Mouse (Mus musculus) hindbrain, embryonic 11.5 days (tissue): Measurements from ENCODE around the gene Fli1. TPM values are rescaled to one million over a fixed set of nuclear protein-coding genes. Genes with fewer than 3 reads are reported as not detected.

Source experiments
- ATAC-seq: fragments of 200-750 bp; cut with Nextera tagmentation; 2 replicates; pipeline ENCODE4 v1.8.0; 2017; ENCODE audit warnings: mild to moderate bottlenecking, moderate TSS enrichment, moderate library complexity; ENCODE audit not compliant: low FRiP score
- DNase-seq: peaks from one replicate; pipeline ENCODE4 v3.0.0-alpha.2; 2015; ENCODE audit warnings: low spot score
- H3K27ac ChIP-seq: fragments of 300-500 bp; sonication (generic); 2 replicates; pipeline ENCODE4 v1.5.1; 2014; ENCODE audit warnings: mild to moderate bottlenecking, low read depth, low read length
- H3K27me3 ChIP-seq: fragments of 300-500 bp; sonication (generic); 2 replicates; pipeline ENCODE4 v1.6.1; 2014; ENCODE audit warnings: mild to moderate bottlenecking, low read length, moderate library complexity, mixed read lengths; ENCODE audit not compliant: control insufficient read depth, insufficient read depth
- H3K36me3 ChIP-seq: fragments of 300-500 bp; sonication (generic); 2 replicates; pipeline ENCODE4 v1.6.1; 2014; ENCODE audit warnings: mild to moderate bottlenecking, low read length, moderate library complexity, mixed read lengths; ENCODE audit not compliant: control insufficient read depth, insufficient read depth
- H3K4me1 ChIP-seq: fragments of 300-500 bp; sonication (generic); replicated peaks from 2 replicates; pipeline ENCODE4 v1.6.1; 2014; ENCODE audit warnings: low read length, mixed read lengths; ENCODE audit not compliant: control insufficient read depth, insufficient read depth
- H3K4me2 ChIP-seq: fragments of 300-500 bp; sonication (generic); replicated peaks from 2 replicates; pipeline ENCODE4 v1.6.1; 2014; ENCODE audit warnings: mild to moderate bottlenecking, low read depth, low read length
- H3K4me3 ChIP-seq: fragments of 300-500 bp; sonication (generic); 2 replicates; pipeline ENCODE4 v1.5.1; 2014; ENCODE audit warnings: low read depth, low read length
- H3K9ac ChIP-seq: fragments of 300-500 bp; sonication (generic); 2 replicates; pipeline ENCODE4 v1.6.1; 2014; ENCODE audit warnings: low read depth, low read length
- H3K9me3 ChIP-seq: fragments of 300-500 bp; sonication (generic); 2 replicates; pipeline ENCODE4 v1.6.1; 2016; ENCODE audit warnings: low read length; ENCODE audit not compliant: control insufficient read depth
- WGBS: fragments of 180-500 bp; shearing (Covaris S2); extraction: QIAGEN DNeasy Blood & Tissue Kit; methylation state at CpG from one replicate; pipeline ENCODE4 v1.1.7; 2014; 5-methylcytosine and 5-hydroxymethylcytosine counted together
- polyA plus RNA-seq: library from polyadenylated mRNA; unstranded; fragments of >200 nt; fragmentation: Nextera tagmentation; extraction: Ambion mirVana; gene quantifications from 2 replicates; pipeline ENCODE4 v1.2.1, GENCODE M21; 2014

The Fli1 gene
- polyA plus RNA-seq, 1 experiment from 2014 or later = 22.2 TPM

DNA sequence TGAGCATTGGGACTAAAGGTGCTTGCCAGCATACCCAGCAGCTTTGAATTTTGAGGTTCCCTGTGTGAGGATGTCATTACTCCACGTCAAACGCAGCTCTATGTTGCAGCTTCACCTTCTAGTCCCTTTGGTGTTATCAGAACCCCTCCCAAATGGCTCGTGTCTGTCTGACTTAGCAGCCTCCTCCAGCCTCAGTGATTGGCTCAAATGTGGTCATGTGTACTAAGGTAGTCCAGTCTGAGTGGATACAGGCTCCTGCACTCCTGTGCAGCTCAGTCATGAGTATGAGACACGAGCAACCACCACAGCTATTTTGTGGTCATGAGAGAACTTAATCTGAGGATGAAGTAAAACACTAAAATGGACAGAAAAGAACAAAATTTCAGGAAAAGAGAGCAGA, 31.0 kb upstream of the Fli1 start:
- 72% methylated on average over 4 of the region's 4 CpGs for WGBS
- Histone ChIP-seq H3K4me2 (no peak overlapping the region), H3K4me1 (no peaks in the 10 kb centered on the region), H3K9me3 (no peaks in the 10 kb centered on the region), H3K27me3 (no peaks in the 10 kb centered on the region), H3K4me3 (no peak overlapping the region), H3K36me3 (no peaks in the 10 kb centered on the region), H3K27ac (no peak overlapping the region), H3K9ac (no peak overlapping the region)
- ATAC-seq (no peak), DNase-seq (no peak)

DNA sequence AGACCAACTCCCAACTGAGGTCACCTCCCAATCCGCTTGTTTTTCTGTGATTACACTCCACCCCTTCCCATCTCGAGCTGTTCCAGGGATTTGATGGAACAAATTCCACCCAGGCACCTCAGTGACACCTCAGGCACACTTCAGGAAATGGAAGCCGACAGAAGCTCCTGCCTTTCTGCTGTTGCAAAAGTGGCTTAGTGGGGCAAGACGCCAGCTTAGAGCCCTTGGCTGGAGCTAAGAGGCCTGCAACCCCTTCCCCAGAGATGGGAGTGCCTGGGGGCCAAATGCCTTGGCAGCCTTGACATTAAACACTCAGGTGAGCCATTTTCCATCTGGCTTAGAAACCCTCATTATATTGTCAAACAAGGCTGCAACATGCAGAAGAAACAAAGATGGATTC, 29.0 kb upstream of the Fli1 start:
- Histone ChIP-seq H3K4me2 (no peak overlapping the region), H3K27me3 (no peaks in the 10 kb centered on the region), H3K27ac (no peak overlapping the region), H3K36me3 (no peaks in the 10 kb centered on the region), H3K9ac (no peak overlapping the region), H3K4me1 (no peaks in the 10 kb centered on the region), H3K9me3 (no peaks in the 10 kb centered on the region), H3K4me3 (no peak overlapping the region)
- no peak for DNase-seq
- ATAC-seq = no peak
- WGBS = 58% methylated on average over 4 of the region's 4 CpGs

DNA sequence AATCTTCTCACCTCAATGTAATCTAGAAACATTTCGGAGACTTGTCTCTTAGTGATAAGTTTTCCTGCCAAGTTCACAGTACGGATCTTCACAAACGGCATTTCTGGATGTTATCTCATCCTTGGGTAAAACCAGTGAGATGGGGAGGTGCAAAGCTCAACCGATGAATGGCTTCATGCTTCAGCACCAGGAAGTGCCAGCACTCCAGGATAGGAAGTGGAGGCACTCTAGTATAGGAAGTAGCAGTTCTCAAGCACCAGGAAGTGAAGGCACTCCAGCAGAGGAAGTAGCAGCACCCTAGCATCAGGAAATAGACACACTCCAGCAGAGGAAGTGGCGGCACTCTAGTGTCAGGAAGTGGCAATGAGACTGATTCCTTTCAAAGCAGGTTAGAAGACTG, 27.9 kb upstream of the Fli1 start:
- Histone ChIP-seq H3K4me1 (no peaks in the 10 kb centered on the region), H3K27me3 (no peaks in the 10 kb centered on the region), H3K36me3 (no peaks in the 10 kb centered on the region), H3K27ac (no peak overlapping the region), H3K9me3 (no peaks in the 10 kb centered on the region), H3K4me3 (no peak overlapping the region), H3K9ac (no peak overlapping the region), H3K4me2 (no peak overlapping the region)
- WGBS = 93% methylated on average over 5 of the region's 5 CpGs
- ATAC-seq (no peak), DNase-seq (no peak)

DNA sequence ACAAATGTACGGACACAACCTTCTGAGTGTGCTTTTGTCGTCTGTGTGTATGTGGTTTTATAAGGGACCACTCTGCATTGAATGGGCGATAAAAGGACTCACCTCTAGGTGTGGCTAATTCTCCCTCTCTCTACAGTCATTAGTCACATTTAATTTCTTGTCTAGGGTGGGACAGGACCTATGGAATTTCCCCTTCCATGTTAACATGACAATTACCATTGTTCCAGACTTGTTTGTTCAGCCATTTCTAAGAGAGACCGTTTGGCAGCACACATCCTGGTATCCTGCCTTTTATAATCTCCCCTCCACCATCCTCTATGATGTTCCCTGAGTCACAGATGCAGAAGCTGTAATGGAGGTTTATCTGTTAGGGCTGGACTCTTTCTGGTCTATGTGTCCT, 26.6 kb upstream of the Fli1 start:
- no peaks in the 10 kb centered on the region for H3K9me3 ChIP-seq
- H3K27ac ChIP-seq = no peak overlapping the region
- no peak overlapping the region for H3K4me3 ChIP-seq
- ATAC-seq = no peak
- H3K4me1 ChIP-seq = no peaks in the 10 kb centered on the region
- WGBS = 78% methylated on average over 4 of the region's 4 CpGs
- no peak overlapping the region for H3K4me2 ChIP-seq
- no peak for DNase-seq
- H3K9ac ChIP-seq = no peak overlapping the region
- H3K27me3 ChIP-seq = no peaks in the 10 kb centered on the region
- no peaks in the 10 kb centered on the region for H3K36me3 ChIP-seq

DNA sequence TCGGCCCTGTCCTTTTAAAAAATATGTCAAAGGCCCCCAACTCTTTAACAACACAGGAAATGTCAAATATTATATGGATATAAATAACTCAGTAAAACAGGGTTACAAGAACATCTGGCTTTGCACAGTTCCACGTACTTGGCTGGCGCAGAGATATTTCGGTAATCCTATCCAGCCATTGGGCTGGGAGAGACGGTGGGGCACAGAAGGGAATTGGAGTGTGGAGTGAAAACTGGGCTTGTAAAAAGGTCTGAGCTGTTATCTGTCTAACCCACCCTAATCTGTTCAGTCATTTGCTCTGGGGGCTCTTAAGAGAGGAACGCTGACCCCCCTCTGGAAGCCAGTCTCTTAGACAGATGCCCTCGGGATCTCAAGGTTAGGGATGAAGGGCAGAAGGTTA, 24.9 kb upstream of the Fli1 start:
- Histone ChIP-seq H3K27ac (no peak overlapping the region), H3K9me3 (no peaks in the 10 kb centered on the region), H3K4me2 (no peak overlapping the region), H3K4me1 (no peaks in the 10 kb centered on the region), H3K36me3 (no peaks in the 10 kb centered on the region), H3K9ac (no peak overlapping the region), H3K27me3 (no peaks in the 10 kb centered on the region), H3K4me3 (no peak overlapping the region)
- no peak for DNase-seq
- WGBS = 63% methylated on average over 7 of the region's 7 CpGs
- ATAC-seq = no peak

DNA sequence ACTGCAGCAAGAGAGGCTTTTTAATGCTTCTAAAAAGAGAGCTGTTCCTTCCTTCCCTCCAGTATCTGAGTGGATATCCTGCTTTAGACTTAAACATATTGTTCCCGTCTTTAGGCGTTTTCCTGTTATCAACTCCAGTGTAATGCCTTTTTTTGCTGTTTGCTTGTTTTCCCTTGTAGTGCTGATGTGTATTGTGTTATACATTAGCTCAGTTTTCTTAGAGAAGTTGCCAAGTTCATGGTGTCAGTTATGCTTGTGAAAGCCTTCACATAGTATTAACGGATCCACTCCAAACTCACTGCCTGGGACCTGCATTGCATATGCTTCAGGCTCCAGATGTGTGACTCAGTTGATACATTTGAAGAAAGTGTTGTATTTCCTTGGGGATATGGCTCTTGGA, 22.6 kb upstream of the Fli1 start:
- DNase-seq (no peak), ATAC-seq (no peak)
- H3K4me1 ChIP-seq = no peaks in the 10 kb centered on the region
- no peaks in the 10 kb centered on the region for H3K27me3 ChIP-seq
- no peak overlapping the region for H3K4me3 ChIP-seq
- H3K36me3 ChIP-seq = no peaks in the 10 kb centered on the region
- WGBS = 84% methylated on average over 3 of the region's 3 CpGs
- H3K27ac ChIP-seq = no peak overlapping the region
- no peaks in the 10 kb centered on the region for H3K9me3 ChIP-seq
- H3K9ac ChIP-seq = no peak overlapping the region
- H3K4me2 ChIP-seq = no peak overlapping the region

DNA sequence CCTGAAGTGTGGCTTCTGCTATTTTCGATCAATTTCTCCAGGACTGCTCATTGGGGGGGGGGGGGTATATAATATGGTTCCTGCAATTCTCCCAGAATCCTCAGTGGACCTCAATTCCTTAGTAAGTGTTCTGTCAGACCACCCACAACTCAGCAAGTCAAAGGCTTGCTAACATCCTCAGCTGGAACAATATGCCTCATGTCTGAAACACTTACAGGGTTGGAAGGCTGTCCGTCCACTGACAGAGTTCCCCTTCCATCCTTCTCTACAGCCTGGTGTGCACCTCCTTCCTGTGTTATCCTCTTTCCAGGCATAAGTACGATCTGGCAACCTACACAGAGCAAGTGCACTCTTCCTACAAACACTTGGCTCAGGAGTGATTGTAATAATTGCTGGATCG, 20.2 kb upstream of the Fli1 start:
- DNase-seq = no peak
- WGBS = 78% methylated on average over 4 of the region's 4 CpGs
- H3K4me2 ChIP-seq = no peak overlapping the region

DNA sequence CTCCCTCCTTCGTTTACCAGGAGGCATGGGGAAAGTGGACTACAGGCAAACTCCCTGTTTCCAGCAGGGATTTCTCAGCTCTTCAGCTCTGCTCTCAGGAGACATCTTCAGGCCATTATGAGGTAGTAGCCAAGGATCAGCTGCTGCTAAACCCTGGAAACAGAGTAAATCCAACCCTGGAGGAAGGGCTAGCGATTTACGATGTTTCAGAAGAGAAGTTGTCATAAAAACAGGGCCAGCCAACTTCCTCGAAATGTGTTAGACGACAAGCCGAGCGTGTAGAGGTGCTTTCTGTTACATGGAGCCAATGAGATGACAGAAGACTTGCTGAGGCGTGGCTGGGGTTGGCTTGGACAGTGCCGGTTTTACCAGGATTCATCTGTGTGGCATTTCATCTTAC, 19.7 kb upstream of the Fli1 start:
- Histone ChIP-seq H3K27ac (no peak overlapping the region), H3K9me3 (no peaks in the 10 kb centered on the region), H3K36me3 (no peaks in the 10 kb centered on the region), H3K4me1 (no peaks in the 10 kb centered on the region), H3K9ac (no peak overlapping the region), H3K4me3 (no peak overlapping the region), H3K4me2 (no peak overlapping the region), H3K27me3 (no peaks in the 10 kb centered on the region)
- whole genome bisulfite sequencing = 58% methylated on average over 9 of the region's 9 CpGs
- no peak for DNase-seq
- ATAC-seq = no peak

More for the DNA sequence above, 20.2 kb upstream of the Fli1 start:
- Histone ChIP-seq H3K4me3 (no peak overlapping the region), H3K27me3 (no peaks in the 10 kb centered on the region), H3K27ac (no peak overlapping the region), H3K36me3 (no peaks in the 10 kb centered on the region), H3K4me1 (no peaks in the 10 kb centered on the region), H3K9ac (no peak overlapping the region), H3K9me3 (no peaks in the 10 kb centered on the region)
- ATAC-seq = no peak

DNA sequence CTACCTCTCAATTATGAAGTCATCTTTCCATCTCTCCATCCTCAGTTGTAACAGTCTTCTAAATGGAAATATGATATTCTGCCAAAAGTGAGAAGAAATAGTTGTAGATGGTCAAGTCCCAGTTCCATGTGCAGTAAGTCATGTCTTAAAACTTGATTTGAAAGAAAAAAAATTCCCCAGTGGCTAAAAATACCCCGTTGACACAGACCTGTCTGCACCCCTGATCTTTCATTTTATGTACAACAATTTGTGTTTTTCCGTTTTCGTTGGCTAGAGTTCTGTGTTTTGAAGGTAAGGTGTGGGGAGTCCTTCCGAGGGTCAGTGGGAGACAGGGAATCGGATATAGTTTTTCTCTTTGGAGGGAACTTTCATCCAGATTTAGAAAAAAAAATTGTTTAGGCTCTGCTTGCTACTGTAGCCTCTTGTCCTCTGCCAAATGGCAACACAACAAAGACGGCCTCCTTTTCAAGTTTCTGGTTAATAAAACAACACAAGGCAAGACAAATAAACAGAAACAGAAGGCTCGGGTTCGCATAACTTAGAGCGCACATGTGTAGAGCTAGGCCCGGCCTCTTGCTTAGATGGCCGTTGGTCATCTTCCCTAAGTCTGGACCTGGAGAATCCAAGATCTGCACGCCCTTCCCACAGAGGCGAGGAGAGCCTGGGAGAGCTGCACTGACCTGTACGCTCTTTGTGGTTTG, 18.7 kb upstream of the Fli1 start:
- 84% methylated on average over 14 of the region's 14 CpGs for WGBS

More for the DNA sequence above, 18.7 kb upstream of the Fli1 start:
- H3K4me1 ChIP-seq = no peaks in the 10 kb centered on the region
- DNase-seq (no peak), ATAC-seq (no peak)
- no peak overlapping the region for H3K27ac ChIP-seq
- no peak overlapping the region for H3K4me2 ChIP-seq
- no peaks in the 10 kb centered on the region for H3K36me3 ChIP-seq
- no peaks in the 10 kb centered on the region for H3K9me3 ChIP-seq
- no peak overlapping the region for H3K9ac ChIP-seq
- no peak overlapping the region for H3K4me3 ChIP-seq
- H3K27me3 ChIP-seq = no peaks in the 10 kb centered on the region
